Mouse (Mus musculus) kidney, embryonic 14.5 days (tissue): ENCODE data around the gene 4632433K11Rik. TPM values are rescaled to one million over a fixed set of nuclear protein-coding genes. Genes with fewer than 3 reads are reported as not detected.
"Not testable (repeated sequence)": the region's sequence is repeated elsewhere in the genome, so short reads cannot be mapped to it uniquely, and the experiment has no call there.

ENCODE experiments used
- ATAC-seq: fragments of 200-750 bp; cut with Nextera tagmentation; 2 replicates; pipeline ENCODE4 v1.8.0; 2017; ENCODE audit warnings: moderate number of reproducible peaks, mild to moderate bottlenecking, moderate TSS enrichment, moderate library complexity; ENCODE audit not compliant: low FRiP score, low TSS enrichment
- H3K27ac ChIP-seq: fragments of 300-500 bp; sonication (generic); 2 replicates; pipeline ENCODE4 v1.5.1; 2014; ENCODE audit warnings: low read depth, mild to moderate bottlenecking, low read length, moderate library complexity, mixed read lengths
- H3K27me3 ChIP-seq: fragments of 300-500 bp; sonication (generic); 2 replicates; pipeline ENCODE4 v1.6.1; 2014; ENCODE audit warnings: mild to moderate bottlenecking, low read length; ENCODE audit not compliant: control insufficient read depth, insufficient read depth
- H3K36me3 ChIP-seq: fragments of 300-500 bp; sonication (generic); 2 replicates; pipeline ENCODE4 v1.6.1; 2014; ENCODE audit warnings: low read length, mixed read lengths; ENCODE audit not compliant: control insufficient read depth, insufficient read depth
- H3K4me1 ChIP-seq: fragments of 300-500 bp; sonication (generic); 2 replicates; pipeline ENCODE4 v1.6.1; 2014; ENCODE audit warnings: low read length, mixed read lengths; ENCODE audit not compliant: control insufficient read depth, insufficient read depth
- H3K4me2 ChIP-seq: fragments of 300-500 bp; sonication (generic); replicated peaks from 2 replicates; pipeline ENCODE4 v1.6.1; 2014; ENCODE audit warnings: low read depth, mild to moderate bottlenecking, low read length
- H3K4me3 ChIP-seq: fragments of 300-500 bp; sonication (generic); 2 replicates; pipeline ENCODE4 v1.5.1; 2014; ENCODE audit warnings: mild to moderate bottlenecking, low read length
- H3K9ac ChIP-seq: fragments of 300-500 bp; sonication (generic); 2 replicates; pipeline ENCODE4 v1.6.1; 2014; ENCODE audit warnings: low read depth, mild to moderate bottlenecking, low read length, moderate library complexity
- H3K9me3 ChIP-seq: fragments of 300-500 bp; sonication (generic); 2 replicates; pipeline ENCODE4 v1.6.1; 2016; ENCODE audit warnings: low read length; ENCODE audit not compliant: control insufficient read depth
- WGBS: fragments of 180-500 bp; shearing (Covaris S2); extraction: QIAGEN DNeasy Blood & Tissue Kit; methylation state at CpG from one replicate; pipeline ENCODE4 v1.1.7; 2014; 5-methylcytosine and 5-hydroxymethylcytosine counted together
- polyA plus RNA-seq: library from polyadenylated mRNA; unstranded; fragments of >200 nt; fragmentation: Nextera tagmentation; extraction: Ambion mirVana; gene quantifications from 2 replicates; pipeline ENCODE4 v1.2.1, GENCODE M21; 2014

4632433K11Rik gene
- polyA plus RNA-seq, 1 experiment from 2014 or later: not detected

GRCm38 (mm10) chr7:5017931-5018330 is 16.0 kb upstream of the 4632433K11Rik start:
- Histone ChIP-seq H3K36me3 (peaks cover 14% of the 10 kb centered on the region), H3K4me1 (peaks cover 7% of the 10 kb centered on the region; the same call in 1 of the 2 replicates), H3K27ac (no peak overlapping the region), H3K4me3 (no peak overlapping the region), H3K9ac (no peak overlapping the region), H3K9me3 (no peaks in the 10 kb centered on the region), H3K4me2 (no peak overlapping the region), H3K27me3 (no peaks in the 10 kb centered on the region)
- WGBS: 97% methylated on average over 21 of the region's 21 CpGs
- ATAC-seq: no peak

GRCm38 (mm10) chr7:5019576-5019975 is 14.3 kb upstream of the 4632433K11Rik start:
- Histone ChIP-seq H3K27ac (peak overlapping the region; percentile 96), H3K9ac (peak overlapping the region; percentile 82; the same call in 1 of the 2 replicates), H3K4me2 (peak overlapping the region; percentile 66), H3K36me3 (peaks cover 30% of the 10 kb centered on the region), H3K4me3 (peak overlapping the region; percentile 88)
- WGBS: 24% methylated on average over 8 of the region's 8 CpGs
- H3K9me3 ChIP-seq, ATAC-seq, H3K27me3 ChIP-seq, H3K4me1 ChIP-seq: not testable (repeated sequence)

- Histone ChIP-seq H3K4me1 (peaks cover 4% of the 10 kb centered on the region; the same call in 1 of the 2 replicates), H3K9me3 (no peaks in the 10 kb centered on the region), H3K4me3 (peak within 1 kb of the TSS; percentile 88), H3K36me3 (peaks cover 34% of the 10 kb centered on the region), H3K27me3 (no peaks in the 10 kb centered on the region), H3K9ac (peak within 1 kb of the TSS; percentile 82), H3K4me2 (peak within 1 kb of the TSS; percentile 66), H3K27ac (peak within 1 kb of the TSS; percentile 96)
- ATAC-seq: peak; percentile 86
- under 1% methylated on average over 47 of the region's 49 CpGs for WGBS
Measured at GRCm38 (mm10) chr7:5020000-5020681, 13.8 kb upstream of the 4632433K11Rik start, which contains the start of the genes Zfp865 and Ccdc106. Gene Zfp865, plus strand, starts transcription at chr7:5020376. Gene Ccdc106, plus strand, starts transcription at chr7:5020553.

DNA sequence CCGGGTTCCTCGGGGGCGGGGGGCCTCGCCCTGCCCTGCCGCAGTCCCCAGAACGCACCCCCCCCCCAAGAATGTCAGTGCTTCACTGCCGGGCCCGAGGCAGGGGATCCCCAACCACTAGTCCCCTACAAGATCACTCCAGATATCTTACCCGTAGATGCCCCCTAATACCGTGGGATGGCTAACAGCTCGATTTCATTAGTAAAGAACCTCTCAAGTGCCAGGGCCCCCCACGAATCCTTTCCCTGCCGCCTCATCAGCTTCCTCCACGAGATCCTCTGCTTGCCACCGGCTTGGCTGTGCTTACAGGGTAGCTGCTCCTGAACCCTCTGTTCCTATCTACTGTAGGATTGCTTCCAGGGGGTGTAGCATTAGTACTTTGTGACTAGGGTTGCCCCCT is 13.2 kb upstream of the 4632433K11Rik start:
- 0 out of 2 replicates have a peak, but pooled peaks have one; percentile 3 for ATAC-seq
- Histone ChIP-seq H3K9me3 (no peaks in the 10 kb centered on the region), H3K36me3 (peaks cover 34% of the 10 kb centered on the region), H3K9ac (peak overlapping the region; percentile 82), H3K27me3 (no peaks in the 10 kb centered on the region), H3K27ac (peak overlapping the region; percentile 96), H3K4me1 (peaks cover 4% of the 10 kb centered on the region; the same call in 1 of the 2 replicates), H3K4me3 (peak overlapping the region; percentile 88), H3K4me2 (peak overlapping the region; percentile 66)
- WGBS: 1% methylated on average over 9 of the region's 15 CpGs

GRCm38 (mm10) chr7:5021197-5021596 is 12.7 kb upstream of the 4632433K11Rik start:
- Histone ChIP-seq H3K9me3 (no peaks in the 10 kb centered on the region), H3K4me1 (peaks cover 4% of the 10 kb centered on the region; the same call in 1 of the 2 replicates), H3K27me3 (no peaks in the 10 kb centered on the region), H3K36me3 (peaks cover 38% of the 10 kb centered on the region), H3K4me2 (peak overlapping the region; percentile 66), H3K9ac (peak overlapping the region; percentile 82), H3K4me3 (peak overlapping the region; percentile 88), H3K27ac (peak overlapping the region; percentile 96; the same call in 1 of the 2 replicates)
- ATAC-seq: no peak
- 52% methylated on average over 5 of the region's 5 CpGs for WGBS

- peaks cover 84% of the 10 kb centered on the region for H3K36me3 ChIP-seq
- peaks cover 41% of the 10 kb centered on the region for H3K9me3 ChIP-seq
- H3K9ac ChIP-seq: no peak overlapping the region
- H3K4me2 ChIP-seq: no peak overlapping the region
- H3K4me3 ChIP-seq: no peak overlapping the region
- ATAC-seq: no peak
- no peaks in the 10 kb centered on the region for H3K4me1 ChIP-seq
- WGBS: 95% methylated on average over 22 of the region's 22 CpGs
- no peaks in the 10 kb centered on the region for H3K27me3 ChIP-seq
- no peak overlapping the region for H3K27ac ChIP-seq
Measured at GRCm38 (mm10) chr7:5029543-5029942, 4.4 kb upstream of the 4632433K11Rik start.

- Histone ChIP-seq H3K9ac (no peak overlapping the region), H3K4me1 (no peaks in the 10 kb centered on the region), H3K9me3 (peaks cover 41% of the 10 kb centered on the region), H3K27me3 (no peaks in the 10 kb centered on the region), H3K27ac (no peak overlapping the region), H3K4me3 (no peak overlapping the region), H3K36me3 (peaks cover 83% of the 10 kb centered on the region), H3K4me2 (no peak overlapping the region)
- WGBS: 91% methylated on average over 21 of the region's 21 CpGs
- no peak for ATAC-seq
Measured at GRCm38 (mm10) chr7:5029946-5030345, 4.0 kb upstream of the 4632433K11Rik start.

- 87% methylated on average over 63 of the region's 63 CpGs for WGBS
Measured at GRCm38 (mm10) chr7:5030554-5031275, 3.2 kb upstream of the 4632433K11Rik start.

DNA sequence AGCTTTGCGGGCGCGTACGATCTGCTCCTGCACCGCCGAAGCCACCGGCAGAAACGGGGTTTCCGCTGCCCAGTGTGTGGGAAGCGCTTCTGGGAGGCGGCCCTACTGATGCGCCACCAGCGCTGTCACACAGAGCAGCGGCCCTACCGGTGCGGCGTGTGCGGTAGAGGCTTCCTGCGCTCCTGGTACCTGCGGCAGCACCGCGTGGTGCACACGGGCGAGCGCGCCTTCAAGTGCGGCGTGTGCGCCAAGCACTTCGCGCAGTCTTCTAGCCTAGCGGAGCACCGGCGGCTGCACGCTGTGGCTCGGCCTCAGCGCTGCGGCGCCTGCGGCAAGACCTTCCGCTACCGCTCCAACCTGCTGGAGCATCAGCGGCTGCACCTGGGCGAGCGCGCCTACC is 2.4 kb upstream of the 4632433K11Rik start:
- Histone ChIP-seq H3K9ac (no peak overlapping the region), H3K27ac (no peak overlapping the region), H3K4me2 (no peak overlapping the region), H3K9me3 (peaks cover 44% of the 10 kb centered on the region), H3K4me3 (0 out of 2 replicates have a peak overlapping the region, but pooled peaks have one; percentile 9), H3K36me3 (peaks cover 87% of the 10 kb centered on the region), H3K4me1 (no peaks in the 10 kb centered on the region), H3K27me3 (no peaks in the 10 kb centered on the region)
- 84% methylated on average over 46 of the region's 46 CpGs for WGBS
- ATAC-seq: no peak

More at GRCm38 (mm10) chr7:5030554-5031275, 3.2 kb upstream of the 4632433K11Rik start:
- no peak for ATAC-seq
- no peak overlapping the region; the same call in none of the 2 replicates for H3K4me3 ChIP-seq
- no peak overlapping the region for H3K27ac ChIP-seq
- H3K9me3 ChIP-seq: peaks cover 41% of the 10 kb centered on the region
- no peak overlapping the region for H3K4me2 ChIP-seq
- no peak overlapping the region for H3K9ac ChIP-seq
- H3K4me1 ChIP-seq: no peaks in the 10 kb centered on the region
- H3K27me3 ChIP-seq: no peaks in the 10 kb centered on the region
- H3K36me3 ChIP-seq: peaks cover 90% of the 10 kb centered on the region
